Mouse (Mus musculus): Measurements from ENCODE around the gene Sh2d5. TPM values are rescaled to one million over a fixed set of nuclear protein-coding genes. Genes with fewer than 3 reads are reported as not detected.
A peak's percentile ranks its signal among the peaks of the same experiment; 100 is the strongest.

The Sh2d5 gene
- total RNA-seq, 2 experiments from 2014 or later, result 1.3 to 1.5 TPM

DNA sequence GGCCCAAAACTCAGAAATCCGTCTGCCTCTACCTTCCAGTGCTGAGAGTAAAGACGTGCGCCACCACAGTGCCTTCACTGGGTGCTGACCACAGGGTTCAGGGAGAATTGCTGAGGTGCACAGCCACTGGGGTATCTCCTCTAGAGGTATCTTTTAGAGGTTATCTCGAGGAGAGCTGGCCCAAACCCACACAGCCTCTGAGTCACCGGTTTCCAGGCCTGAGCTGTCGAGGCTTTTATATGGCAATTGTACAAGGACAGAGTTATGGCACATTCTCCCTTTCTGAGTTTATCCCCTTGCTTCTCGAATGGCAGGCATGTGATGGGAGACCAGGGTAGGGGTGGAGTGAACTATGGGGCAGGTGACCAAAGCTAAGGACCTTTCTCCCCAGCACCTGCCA is 8.5 kb downstream of the Sh2d5 start:
- no peak for ATAC-seq (ENCODE audit: poor library complexity, severe bottlenecking)

- peak; percentile 54 for ATAC-seq (ENCODE audit: poor library complexity, severe bottlenecking)
Measured at GRCm38 (mm10) chr4:138259482-138259881, 9.3 kb downstream of the Sh2d5 start.

DNA sequence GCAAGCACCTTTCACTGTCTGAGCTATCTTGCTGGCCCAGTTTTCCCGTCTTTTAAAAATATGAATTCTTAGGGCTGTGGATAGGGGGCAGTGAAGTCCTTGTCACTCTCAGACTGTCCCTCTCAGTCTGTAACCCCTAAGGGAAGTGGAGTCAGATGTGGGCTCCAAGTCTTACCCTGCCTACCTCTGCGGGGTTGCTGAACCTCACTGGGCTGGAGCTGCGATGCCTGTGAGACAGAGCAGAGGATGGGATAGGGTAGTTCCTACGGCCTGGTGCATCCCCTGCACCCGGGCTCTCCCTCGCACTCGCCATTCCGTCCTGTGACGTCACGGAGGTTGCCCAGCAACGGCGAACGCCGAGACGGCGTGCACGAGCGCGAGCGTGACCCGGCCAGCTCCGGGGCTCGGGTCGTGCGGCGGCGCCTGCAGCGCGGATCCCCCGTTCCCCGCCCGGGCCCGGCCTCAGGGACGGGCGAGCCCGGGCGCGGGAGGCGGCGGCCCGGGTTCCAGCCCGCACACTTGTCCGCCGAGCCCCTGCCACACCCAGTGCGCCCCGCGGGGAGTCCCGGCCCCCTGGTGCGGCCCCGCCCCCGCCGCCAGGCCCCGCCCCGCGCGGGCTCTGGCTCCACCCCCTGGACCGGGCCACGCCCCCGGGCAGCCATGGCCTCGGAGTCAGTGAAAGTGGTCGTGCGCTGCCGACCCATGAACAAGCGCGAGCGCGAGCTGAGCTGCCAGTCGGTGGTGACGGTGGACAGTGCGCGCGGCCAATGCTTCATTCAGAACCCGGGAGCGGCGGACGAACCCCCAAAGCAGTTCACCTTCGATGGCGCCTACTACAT is 11.9 kb downstream of the Sh2d5 start:
- peak; percentile 69 for ATAC-seq (ENCODE audit: poor library complexity, severe bottlenecking)

DNA sequence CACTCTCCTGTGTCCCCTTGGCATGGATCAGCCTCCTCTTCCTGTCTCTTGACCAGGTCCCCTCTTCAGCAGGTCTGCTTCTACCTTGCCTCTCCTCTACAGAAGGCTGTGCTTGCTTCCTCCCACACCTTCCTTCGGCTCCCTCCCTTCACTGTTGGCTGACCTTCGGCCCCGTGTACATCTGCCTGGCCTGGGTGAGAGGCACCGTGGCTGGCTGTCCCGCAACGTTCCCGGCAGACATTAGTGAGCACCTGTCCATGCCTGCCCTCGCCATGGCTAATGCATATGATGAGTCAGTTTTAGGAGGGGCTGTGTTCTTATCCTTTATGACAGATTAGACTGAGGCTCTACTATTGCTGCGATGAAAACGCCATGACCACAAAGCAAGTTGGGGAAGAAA is 17.7 kb downstream of the Sh2d5 start:
- ATAC-seq (ENCODE audit: poor library complexity, severe bottlenecking), result no peak

DNA sequence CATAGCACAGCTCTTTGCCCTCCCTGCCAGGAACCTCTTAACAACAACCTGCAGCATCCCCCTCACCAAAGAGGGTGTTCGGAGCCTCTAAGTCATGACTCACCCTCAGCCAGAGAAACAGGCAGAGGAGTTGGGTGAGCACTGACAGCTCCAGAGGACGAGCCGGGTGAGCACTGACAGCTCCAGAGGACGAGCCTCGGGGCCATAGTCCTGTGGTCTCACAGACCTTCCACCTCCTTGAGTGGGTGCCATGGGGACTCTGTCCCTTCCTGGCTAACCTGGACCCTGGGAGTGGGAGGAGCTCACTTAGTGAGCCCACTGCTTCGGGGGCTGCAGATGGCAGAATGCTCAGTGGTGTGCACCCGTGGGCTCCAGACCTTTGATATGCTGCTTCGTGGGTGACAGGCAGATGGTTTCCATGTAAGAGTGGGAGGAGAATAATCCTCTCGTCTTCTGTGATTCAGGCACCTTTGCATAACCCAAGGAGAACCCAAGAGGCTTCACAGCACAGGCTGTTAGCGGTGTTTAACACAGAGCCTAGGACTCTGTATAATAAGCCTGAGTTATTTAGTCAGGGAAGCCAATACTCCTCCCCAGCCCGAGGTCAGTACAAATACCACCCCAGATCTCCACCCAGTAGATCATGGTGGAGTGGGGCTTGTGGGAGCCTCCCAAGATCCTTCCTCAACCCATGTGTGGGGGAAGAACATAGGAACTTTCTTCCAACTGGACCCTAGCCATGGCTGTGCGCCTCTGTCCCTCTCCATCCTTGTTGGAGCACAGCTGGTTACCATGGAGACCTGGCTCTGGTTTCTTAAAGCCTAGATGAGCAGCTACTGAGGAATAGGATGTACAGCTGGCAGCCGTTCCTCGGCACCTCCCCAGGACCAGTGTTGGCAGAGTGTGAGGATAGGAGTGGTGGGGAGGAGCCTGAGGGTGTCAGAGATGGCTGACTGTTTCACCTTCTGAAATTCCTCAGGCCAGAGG is 22.1 kb downstream of the Sh2d5 start:
- ATAC-seq (ENCODE audit: poor library complexity, severe bottlenecking), result no peak

DNA sequence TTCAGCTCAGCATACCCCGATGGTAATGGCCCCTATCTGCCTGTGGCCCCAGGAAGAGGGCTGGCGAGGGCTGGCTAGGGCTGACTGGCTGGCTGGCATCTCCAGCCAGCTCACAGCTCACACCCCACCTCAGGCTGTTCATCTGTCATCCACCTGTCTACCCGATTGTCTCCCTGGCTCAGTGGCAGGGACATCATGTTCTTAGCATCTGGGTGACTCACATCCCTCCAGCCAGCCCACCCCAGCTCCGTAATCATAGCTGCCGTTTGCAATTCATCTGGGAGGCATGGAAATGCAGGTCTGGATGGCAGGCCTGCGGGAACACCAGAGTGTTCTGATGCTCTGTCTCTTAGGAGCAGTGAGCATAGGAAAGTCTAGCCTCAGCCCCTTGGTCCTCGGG is 28.1 kb downstream of the Sh2d5 start:
- no peak for ATAC-seq (ENCODE audit: poor library complexity, severe bottlenecking)

- ATAC-seq (ENCODE audit: poor library complexity, severe bottlenecking), result peak; percentile 99
Measured at GRCm38 (mm10) chr4:138282834-138283233, 32.6 kb downstream of the Sh2d5 start.

DNA sequence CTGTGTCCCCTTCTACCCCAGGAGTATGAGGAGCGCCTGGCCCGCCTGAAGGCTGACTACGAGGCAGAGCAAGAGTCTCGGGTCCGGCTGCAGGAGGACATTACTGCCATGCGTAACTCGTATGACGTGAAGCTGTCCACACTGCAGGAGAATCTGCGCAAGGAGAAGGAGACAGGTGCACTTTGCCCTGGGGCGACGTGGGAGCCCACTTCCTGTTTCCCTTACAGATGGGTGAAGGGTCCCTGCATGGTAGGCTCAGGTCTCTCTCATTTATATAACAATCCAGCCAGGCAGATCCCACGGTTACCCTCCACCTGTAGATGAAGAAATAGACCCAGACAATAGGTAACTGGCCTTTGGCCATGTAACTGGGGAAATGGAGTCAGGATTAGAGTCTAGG is 36.2 kb downstream of the Sh2d5 start:
- no peak for ATAC-seq (ENCODE audit: poor library complexity, severe bottlenecking)

- peak; percentile 89 for ATAC-seq (ENCODE audit: poor library complexity, severe bottlenecking)
Measured at GRCm38 (mm10) chr4:138288691-138289090, 38.5 kb downstream of the Sh2d5 start.

GRCm38 (mm10) chr4:138292028-138292427 is 41.8 kb downstream of the Sh2d5 start:
- ATAC-seq (ENCODE audit: poor library complexity, severe bottlenecking), result no peak

DNA sequence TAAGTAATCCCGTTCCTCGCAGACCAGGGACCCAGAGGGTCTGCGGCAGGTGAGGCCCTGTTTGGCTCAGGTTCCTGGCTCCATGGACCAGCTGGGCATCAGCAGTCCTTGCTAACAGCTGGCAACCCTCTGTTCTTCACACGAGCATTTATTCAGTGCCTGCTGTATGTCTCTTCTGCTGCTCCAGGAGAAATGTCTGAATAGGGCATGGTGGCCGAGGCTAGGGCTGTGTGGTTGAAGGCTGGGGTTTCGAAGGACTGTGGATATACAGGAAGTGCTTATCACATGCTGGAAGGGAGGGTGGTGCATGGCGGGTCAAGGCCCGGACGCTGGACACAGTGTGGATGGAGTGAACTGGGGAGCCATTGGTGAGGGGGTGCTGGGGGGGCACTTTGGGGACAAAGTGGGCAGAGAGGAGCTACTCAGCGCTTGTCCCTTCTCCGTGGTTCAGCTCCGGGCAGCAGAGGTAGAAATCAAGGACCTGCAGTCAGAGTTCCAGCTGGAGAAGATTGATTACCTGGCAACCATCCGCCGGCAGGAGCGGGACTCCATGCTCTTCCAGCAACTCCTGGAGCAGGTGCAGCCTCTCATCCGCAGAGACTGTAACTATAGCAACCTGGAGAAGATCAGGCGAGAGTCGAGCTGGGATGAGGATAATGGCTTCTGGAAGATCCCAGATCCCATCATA is 43.2 kb downstream of the Sh2d5 start:
- no peak for ATAC-seq (ENCODE audit: poor library complexity, severe bottlenecking)

- ATAC-seq (ENCODE audit: poor library complexity, severe bottlenecking), result no peak
Measured at GRCm38 (mm10) chr4:138293949-138294550, 43.8 kb downstream of the Sh2d5 start.

DNA sequence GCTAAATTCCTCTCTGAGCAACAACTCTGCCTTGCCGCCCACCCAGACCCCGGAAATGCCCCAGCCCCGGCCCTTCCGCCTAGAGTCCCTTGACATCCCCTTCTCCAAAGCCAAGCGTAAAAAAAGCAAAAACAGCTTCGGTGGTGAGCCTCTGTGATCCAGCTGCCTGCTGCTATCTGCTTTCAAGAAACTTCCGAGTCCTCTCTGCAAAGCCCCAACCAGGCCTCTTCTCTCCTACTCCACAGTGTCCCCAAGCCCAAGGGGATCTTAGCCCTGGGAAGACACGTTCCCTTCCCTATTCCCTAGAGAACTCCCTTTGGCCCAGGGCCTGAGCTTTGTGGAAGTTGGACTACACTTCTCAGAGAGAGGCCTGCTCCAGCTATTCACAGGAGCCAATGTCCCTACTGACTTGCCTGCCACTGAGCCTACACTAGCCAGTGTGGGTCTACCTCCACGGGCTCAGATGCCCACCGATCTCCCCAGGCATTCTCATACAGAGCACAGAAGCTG is 51.1 kb downstream of the Sh2d5 start:
- no peak for ATAC-seq (ENCODE audit: poor library complexity, severe bottlenecking)

DNA sequence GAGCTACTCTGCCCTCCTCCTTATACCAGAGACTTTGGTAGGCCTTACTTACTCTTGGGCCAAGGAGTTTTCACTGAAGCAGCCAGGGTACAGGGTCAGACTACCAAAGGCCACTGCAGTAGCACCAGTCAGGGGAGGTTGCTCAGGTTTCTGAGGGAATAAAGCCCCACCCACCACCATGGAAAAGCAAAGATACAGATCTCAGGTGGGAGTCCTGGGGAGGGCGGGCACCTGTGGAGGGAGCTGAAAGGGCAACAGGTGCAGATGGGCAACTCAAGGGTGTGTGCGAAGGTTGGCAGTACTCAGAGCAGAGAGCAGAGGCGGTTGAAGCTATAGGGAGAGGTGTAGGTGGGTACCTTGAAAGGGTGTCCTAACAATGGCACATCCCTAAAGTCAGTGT is 52.8 kb downstream of the Sh2d5 start:
- no peak for ATAC-seq (ENCODE audit: poor library complexity, severe bottlenecking)

DNA sequence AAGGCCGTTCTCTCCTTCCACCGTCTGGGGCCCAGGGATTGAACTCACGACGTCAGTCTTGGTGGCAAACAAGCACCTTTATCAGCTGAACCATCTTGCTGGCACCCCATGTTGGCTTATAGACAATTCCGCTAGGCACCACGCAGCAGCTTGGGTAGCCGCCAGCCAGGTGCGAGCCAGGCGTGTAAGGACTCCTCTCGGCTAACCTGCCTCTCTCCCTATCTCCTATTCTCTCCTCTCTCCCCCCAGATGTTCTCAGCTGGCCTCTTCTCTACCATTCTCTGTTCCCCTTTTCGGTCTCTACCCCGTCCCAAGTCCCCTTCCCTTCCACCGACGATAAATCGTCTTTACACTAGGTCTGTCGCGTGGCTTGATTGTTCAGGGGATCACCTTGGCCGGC is 53.5 kb downstream of the Sh2d5 start:
- peak; percentile 20 for ATAC-seq (ENCODE audit: poor library complexity, severe bottlenecking)

- peak; percentile 98 for ATAC-seq (ENCODE audit: poor library complexity, severe bottlenecking)
Measured at GRCm38 (mm10) chr4:138304340-138305104, 54.3 kb downstream of the Sh2d5 start, which contains the start of gene Ddost. Gene Ddost, plus strand, starts transcription at chr4:138304730.

DNA sequence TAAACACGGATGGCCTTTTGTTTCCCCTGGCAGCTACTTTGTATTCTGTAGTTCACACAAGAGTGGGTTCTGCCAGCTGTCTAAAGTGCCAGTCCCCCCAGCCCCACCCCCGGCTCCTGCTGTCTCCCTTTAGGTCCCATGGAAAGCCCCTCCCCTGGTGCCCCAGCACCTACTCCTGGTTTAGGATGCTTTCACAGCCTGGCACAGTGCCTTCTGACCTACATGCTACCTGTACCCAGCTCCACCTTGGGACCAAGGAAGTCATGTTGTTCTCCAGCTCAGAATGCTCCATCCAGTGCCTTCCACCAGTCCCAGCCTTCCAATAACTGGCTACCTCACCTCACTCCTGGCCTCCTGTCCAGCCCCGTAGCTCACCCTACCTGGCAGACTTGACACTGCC is 56.8 kb downstream of the Sh2d5 start:
- ATAC-seq (ENCODE audit: poor library complexity, severe bottlenecking), result no peak

DNA sequence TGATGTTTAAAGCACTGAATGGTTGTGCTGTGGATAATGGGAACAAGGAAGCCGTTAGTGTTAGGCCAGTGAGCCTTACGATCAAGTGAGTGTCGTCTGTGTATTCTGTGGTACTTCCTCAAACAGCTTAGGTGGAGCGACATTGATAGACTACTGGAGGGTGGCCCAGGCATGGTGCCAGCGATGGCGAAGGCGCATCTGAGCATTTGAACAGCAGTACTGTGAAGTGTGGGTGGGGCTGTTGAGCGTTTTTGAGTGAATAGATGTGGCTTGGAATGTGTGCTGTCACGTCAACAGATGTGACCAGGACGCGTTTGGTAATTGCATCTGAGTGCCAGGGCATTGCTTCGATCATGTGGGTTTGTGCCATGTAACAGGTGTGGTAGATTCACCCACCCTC is 57.5 kb downstream of the Sh2d5 start:
- ATAC-seq (ENCODE audit: poor library complexity, severe bottlenecking), result no peak

GRCm38 (mm10) chr4:138310311-138310910 is 60.2 kb downstream of the Sh2d5 start:
- ATAC-seq (ENCODE audit: poor library complexity, severe bottlenecking), result no peak

All from megakaryocyte, adult 5-6 weeks (primary cell).